Mouse (Mus musculus): ENCODE results near the gene Astn2. TPM values are rescaled to one million over a fixed set of nuclear protein-coding genes. Genes with fewer than 3 reads are reported as not detected.

Gene Astn2
- polyA plus RNA-seq, 1 experiment from 2014 or later = 0.17 TPM

- ATAC-seq = no peak
- H3K27me3 ChIP-seq (replicated peaks; ENCODE audit: control insufficient read depth, insufficient read depth, low read length) = no peaks in the 10 kb centered on the region
- 81% methylated on average over 4 of the region's 4 CpGs for WGBS
- no peaks in the 10 kb centered on the region for H3K36me3 ChIP-seq (ENCODE audit: control insufficient read depth, insufficient read depth, low read length)
- H3K4me3 ChIP-seq (ENCODE audit: low read length) = no peak overlapping the region
- H3K27ac ChIP-seq (ENCODE audit: low read length) = no peak overlapping the region
- H3K9ac ChIP-seq (ENCODE audit: low read depth, low read length) = no peak overlapping the region
- no peaks in the 10 kb centered on the region for H3K9me3 ChIP-seq (ENCODE audit: control insufficient read depth, low read length)
- no peaks in the 10 kb centered on the region for H3K4me1 ChIP-seq (ENCODE audit: control insufficient read depth, insufficient read depth, low read length)
- H3K4me2 ChIP-seq (ENCODE audit: low read depth, low read length) = no peak overlapping the region
Observed at GRCm38 (mm10) chr4:65449171-65449570, 955.2 kb downstream of the Astn2 start.

GRCm38 (mm10) chr4:65441746-65442145 is 962.7 kb downstream of the Astn2 start:
- Histone ChIP-seq H3K4me2 (ENCODE audit: low read depth, low read length) (no peak overlapping the region), H3K4me1 (ENCODE audit: control insufficient read depth, insufficient read depth, low read length) (no peaks in the 10 kb centered on the region), H3K27ac (ENCODE audit: low read length) (no peak overlapping the region), H3K27me3 (replicated peaks; ENCODE audit: control insufficient read depth, insufficient read depth, low read length) (no peaks in the 10 kb centered on the region), H3K9me3 (ENCODE audit: control insufficient read depth, low read length) (no peaks in the 10 kb centered on the region), H3K36me3 (ENCODE audit: control insufficient read depth, insufficient read depth, low read length) (no peaks in the 10 kb centered on the region), H3K4me3 (ENCODE audit: low read length) (no peak overlapping the region), H3K9ac (ENCODE audit: low read depth, low read length) (no peak overlapping the region)
- 81% methylated on average over 4 of the region's 4 CpGs for WGBS
- no peak for ATAC-seq

GRCm38 (mm10) chr4:65430804-65431203 is 973.6 kb downstream of the Astn2 start:
- no peaks in the 10 kb centered on the region for H3K9me3 ChIP-seq (ENCODE audit: control insufficient read depth, low read length)
- ATAC-seq = no peak
- H3K27ac ChIP-seq (ENCODE audit: low read length) = no peak overlapping the region
- no peak overlapping the region for H3K9ac ChIP-seq (ENCODE audit: low read depth, low read length)
- H3K4me2 ChIP-seq (ENCODE audit: low read depth, low read length) = no peak overlapping the region
- no peaks in the 10 kb centered on the region for H3K27me3 ChIP-seq (replicated peaks; ENCODE audit: control insufficient read depth, insufficient read depth, low read length)
- 49% methylated on average over 3 of the region's 3 CpGs for WGBS
- no peak overlapping the region for H3K4me3 ChIP-seq (ENCODE audit: low read length)
- H3K36me3 ChIP-seq (ENCODE audit: control insufficient read depth, insufficient read depth, low read length) = no peaks in the 10 kb centered on the region
- H3K4me1 ChIP-seq (ENCODE audit: control insufficient read depth, insufficient read depth, low read length) = peaks cover 3% of the 10 kb centered on the region; the same call in 1 of the 2 replicates

- peaks cover 3% of the 10 kb centered on the region; the same call in 1 of the 2 replicates for H3K4me1 ChIP-seq (ENCODE audit: control insufficient read depth, insufficient read depth, low read length)
- no peak overlapping the region for H3K27ac ChIP-seq (ENCODE audit: low read length)
- H3K9me3 ChIP-seq (ENCODE audit: control insufficient read depth, low read length) = no peaks in the 10 kb centered on the region
- H3K9ac ChIP-seq (ENCODE audit: low read depth, low read length) = no peak overlapping the region
- no peak for ATAC-seq
- H3K36me3 ChIP-seq (ENCODE audit: control insufficient read depth, insufficient read depth, low read length) = no peaks in the 10 kb centered on the region
- H3K4me3 ChIP-seq (ENCODE audit: low read length) = no peak overlapping the region
- no peaks in the 10 kb centered on the region for H3K27me3 ChIP-seq (replicated peaks; ENCODE audit: control insufficient read depth, insufficient read depth, low read length)
- H3K4me2 ChIP-seq (ENCODE audit: low read depth, low read length) = no peak overlapping the region
- WGBS = 71% methylated on average over 3 of the region's 3 CpGs
Observed at GRCm38 (mm10) chr4:65427480-65427879, 976.9 kb downstream of the Astn2 start.

- Histone ChIP-seq H3K27me3 (replicated peaks; ENCODE audit: control insufficient read depth, insufficient read depth, low read length) (no peaks in the 10 kb centered on the region), H3K4me1 (ENCODE audit: control insufficient read depth, insufficient read depth, low read length) (peaks cover 3% of the 10 kb centered on the region; the same call in 1 of the 2 replicates), H3K9ac (ENCODE audit: low read depth, low read length) (no peak overlapping the region), H3K4me2 (ENCODE audit: low read depth, low read length) (no peak overlapping the region), H3K4me3 (ENCODE audit: low read length) (no peak overlapping the region), H3K9me3 (ENCODE audit: control insufficient read depth, low read length) (no peaks in the 10 kb centered on the region), H3K36me3 (ENCODE audit: control insufficient read depth, insufficient read depth, low read length) (no peaks in the 10 kb centered on the region), H3K27ac (ENCODE audit: low read length) (no peak overlapping the region)
- WGBS = 65% methylated on average over 5 of the region's 5 CpGs
- no peak for ATAC-seq
Observed at GRCm38 (mm10) chr4:65426437-65426836, 978.0 kb downstream of the Astn2 start.

GRCm38 (mm10) chr4:65423068-65423625 is 981.3 kb downstream of the Astn2 start:
- Histone ChIP-seq H3K27me3 (replicated peaks; ENCODE audit: control insufficient read depth, insufficient read depth, low read length) (no peaks in the 10 kb centered on the region), H3K4me2 (ENCODE audit: low read depth, low read length) (no peak overlapping the region), H3K4me3 (ENCODE audit: low read length) (no peak overlapping the region), H3K36me3 (ENCODE audit: control insufficient read depth, insufficient read depth, low read length) (no peaks in the 10 kb centered on the region), H3K27ac (ENCODE audit: low read length) (no peak overlapping the region), H3K9me3 (ENCODE audit: control insufficient read depth, low read length) (no peaks in the 10 kb centered on the region), H3K4me1 (ENCODE audit: control insufficient read depth, insufficient read depth, low read length) (0 out of 2 replicates have a peak, but pooled peaks cover 2% of the 10 kb centered on the region), H3K9ac (ENCODE audit: low read depth, low read length) (no peak overlapping the region)
- 77% methylated on average over 3 of the region's 3 CpGs for WGBS
- ATAC-seq = no peak

GRCm38 (mm10) chr4:65421272-65421671 is 983.1 kb downstream of the Astn2 start:
- 0 out of 2 replicates have a peak, but pooled peaks cover 2% of the 10 kb centered on the region for H3K4me1 ChIP-seq (ENCODE audit: control insufficient read depth, insufficient read depth, low read length)
- ATAC-seq = no peak
- no peaks in the 10 kb centered on the region for H3K27me3 ChIP-seq (replicated peaks; ENCODE audit: control insufficient read depth, insufficient read depth, low read length)
- no peaks in the 10 kb centered on the region for H3K9me3 ChIP-seq (ENCODE audit: control insufficient read depth, low read length)
- no peaks in the 10 kb centered on the region for H3K36me3 ChIP-seq (ENCODE audit: control insufficient read depth, insufficient read depth, low read length)
- no peak overlapping the region for H3K27ac ChIP-seq (ENCODE audit: low read length)
- no peak overlapping the region for H3K4me3 ChIP-seq (ENCODE audit: low read length)
- WGBS = 74% methylated on average over 2 of the region's 2 CpGs
- no peak overlapping the region for H3K9ac ChIP-seq (ENCODE audit: low read depth, low read length)
- no peak overlapping the region for H3K4me2 ChIP-seq (ENCODE audit: low read depth, low read length)

- Histone ChIP-seq H3K9ac (ENCODE audit: low read depth, low read length) (no peak overlapping the region), H3K36me3 (ENCODE audit: control insufficient read depth, insufficient read depth, low read length) (no peaks in the 10 kb centered on the region), H3K4me1 (ENCODE audit: control insufficient read depth, insufficient read depth, low read length) (0 out of 2 replicates have a peak, but pooled peaks cover 2% of the 10 kb centered on the region), H3K9me3 (ENCODE audit: control insufficient read depth, low read length) (no peaks in the 10 kb centered on the region), H3K27ac (ENCODE audit: low read length) (peak overlapping the region; percentile 20; the same call in 1 of the 2 replicates), H3K4me2 (ENCODE audit: low read depth, low read length) (no peak overlapping the region), H3K4me3 (ENCODE audit: low read length) (no peak overlapping the region), H3K27me3 (replicated peaks; ENCODE audit: control insufficient read depth, insufficient read depth, low read length) (no peaks in the 10 kb centered on the region)
- peak; percentile 63; the same call in 1 of the 2 replicates for ATAC-seq
- WGBS = 9% methylated on average over 3 of the region's 3 CpGs
Observed at GRCm38 (mm10) chr4:65420511-65420931, 983.9 kb downstream of the Astn2 start.

GRCm38 (mm10) chr4:65415507-65415906 is 988.9 kb downstream of the Astn2 start:
- H3K9ac ChIP-seq (ENCODE audit: low read depth, low read length) = no peak overlapping the region
- WGBS = 56% methylated on average over 4 of the region's 4 CpGs
- ATAC-seq = no peak

More at GRCm38 (mm10) chr4:65415507-65415906, 988.9 kb downstream of the Astn2 start:
- no peak overlapping the region for H3K4me2 ChIP-seq (ENCODE audit: low read depth, low read length)
- H3K4me3 ChIP-seq (ENCODE audit: low read length) = no peak overlapping the region
- no peak overlapping the region for H3K27ac ChIP-seq (ENCODE audit: low read length)
- H3K4me1 ChIP-seq (ENCODE audit: control insufficient read depth, insufficient read depth, low read length) = no peaks in the 10 kb centered on the region
- H3K9me3 ChIP-seq (ENCODE audit: control insufficient read depth, low read length) = no peaks in the 10 kb centered on the region
- no peaks in the 10 kb centered on the region for H3K27me3 ChIP-seq (replicated peaks; ENCODE audit: control insufficient read depth, insufficient read depth, low read length)
- no peaks in the 10 kb centered on the region for H3K36me3 ChIP-seq (ENCODE audit: control insufficient read depth, insufficient read depth, low read length)
